Mouse (Mus musculus) MEL (cell line): ENCODE measurements at regions not wholly inside any gene's neighbourhood (a gene's known extent, or its start where the extent isn't known, plus 50 kb on each side); places are given as distances from the start of the nearest gene placed in this dataset.

Experiments used
- DNase-seq: peaks from one replicate; pipeline ENCODE4 v3.0.0; 2011; ENCODE audit warnings: low read depth, low spot score
- H3K27ac ChIP-seq: 2 replicates; pipeline ENCODE4 v1.5.1; 2012; ENCODE audit warnings: low read depth, mild to moderate bottlenecking, control low read depth, low read length, moderate library complexity; ENCODE audit not compliant: control insufficient read depth
- H3K27me3 ChIP-seq, 2 experiments: fragments of 150-350 bp in 1 of 2; sonication (generic) in 1 of 2; 2 replicates each; pipeline ENCODE4 v1.6.1; 2012; ENCODE audit warnings: low read length in 2 of 2, mild to moderate bottlenecking in 2 of 2, improper control_type of control experiment in 1 of 2, moderate library complexity in 1 of 2; ENCODE audit not compliant: insufficient read depth in 2 of 2, control insufficient read depth in 1 of 2
- H3K36me3 ChIP-seq, 2 experiments: 2 replicates each; pipeline ENCODE4 v1.6.1; 2012 to 2014; ENCODE audit warnings: low read length in 2 of 2, improper control_type of control experiment in 1 of 2, inconsistent platforms in 1 of 2, mild to moderate bottlenecking in 1 of 2; ENCODE audit not compliant: insufficient read depth in 2 of 2, control insufficient read depth in 1 of 2
- H3K4me1 ChIP-seq, 2 experiments: fragments of 150-350 bp in 1 of 2; sonication (generic) in 1 of 2; 2 replicates each; pipeline ENCODE4 v1.6.1; 2012; ENCODE audit warnings: low read length in 2 of 2, improper control_type of control experiment in 1 of 2, mild to moderate bottlenecking in 1 of 2; ENCODE audit not compliant: insufficient read depth in 2 of 2, control insufficient read depth in 1 of 2
- H3K4me3 ChIP-seq, 2 experiments: fragments of 150-350 bp in 1 of 2; sonication (generic) in 1 of 2; 2 replicates each; pipeline ENCODE4 v1.5.1; 2012; ENCODE audit warnings: low read depth in 2 of 2, low read length in 2 of 2, mild to moderate bottlenecking in 2 of 2, moderate library complexity in 2 of 2, control low read depth in 1 of 2, improper control_type of control experiment in 1 of 2; ENCODE audit not compliant: control insufficient read depth in 1 of 2, insufficient read depth in 1 of 2
- H3K79me2 ChIP-seq: 2 replicates; pipeline ENCODE4 v1.6.1; 2012; ENCODE audit warnings: mild to moderate bottlenecking, low read length, moderate library complexity; ENCODE audit not compliant: control insufficient read depth, poor library complexity, insufficient read depth
- H3K9ac ChIP-seq: 2 replicates; pipeline ENCODE4 v1.6.1; 2012; ENCODE audit warnings: low read depth, mild to moderate bottlenecking, control low read depth, low read length, moderate library complexity; ENCODE audit not compliant: control insufficient read depth, poor library complexity, severe bottlenecking
- H3K9me3 ChIP-seq: fragments of 150-350 bp; sonication (generic); replicated peaks from 2 replicates; pipeline ENCODE4 v1.6.1; 2012; ENCODE audit warnings: mild to moderate bottlenecking, low read length, improper control_type of control experiment, moderate library complexity; ENCODE audit not compliant: insufficient read depth
- CTCF ChIP-seq, 3 experiments: IDR thresholded peaks in 2 of 3; conservative IDR thresholded peaks in 1 of 3; 2 replicates each; pipeline ENCODE4 v1.5.1; 2011 to 2012; ENCODE audit warnings: low read length in 3 of 3, low read depth in 2 of 3, mild to moderate bottlenecking in 2 of 3, improper control_type of control experiment in 1 of 3, inconsistent platforms in 1 of 3, mixed read lengths in 1 of 3, moderate library complexity in 1 of 3; ENCODE audit not compliant: control insufficient read depth in 1 of 3, insufficient read depth in 1 of 3, poor library complexity in 1 of 3, severe bottlenecking in 1 of 3
- GABPA ChIP-seq: IDR thresholded peaks from 2 replicates; pipeline ENCODE4 v1.6.1; 2012; ENCODE audit warnings: low read depth, mild to moderate bottlenecking, inconsistent platforms, low read length, improper control_type of control experiment, moderate library complexity
- JUND ChIP-seq: IDR thresholded peaks from 2 replicates; pipeline ENCODE4 v1.6.1; 2011; ENCODE audit warnings: low read depth, mild to moderate bottlenecking, improper control_type of control experiment, low read length
- MAFK ChIP-seq: IDR thresholded peaks from 2 replicates; pipeline ENCODE4 v1.6.1; 2011; ENCODE audit warnings: low read depth, mild to moderate bottlenecking, low read length, improper control_type of control experiment, borderline replicate concordance
- MAX ChIP-seq: IDR thresholded peaks from 2 replicates; pipeline ENCODE4 v1.6.1; 2011; ENCODE audit warnings: low read length, improper control_type of control experiment
- MEF2A ChIP-seq: IDR thresholded peaks from 2 replicates; pipeline ENCODE4 v1.6.1; 2014; ENCODE audit warnings: low read depth, mild to moderate bottlenecking, inconsistent platforms, low read length, improper control_type of control experiment; ENCODE audit not compliant: poor library complexity, insufficient replicate concordance, severe bottlenecking; ENCODE audit errors: extremely low read depth
- MXI1 ChIP-seq: IDR thresholded peaks from 2 replicates; pipeline ENCODE4 v1.6.1; 2011; ENCODE audit warnings: mild to moderate bottlenecking, low read depth, low read length, improper control_type of control experiment
- MYB ChIP-seq: IDR thresholded peaks from 2 replicates; pipeline ENCODE4 v1.6.1; 2011; ENCODE audit warnings: mild to moderate bottlenecking, low read depth, low read length, improper control_type of control experiment
- MYC ChIP-seq: IDR thresholded peaks from 2 replicates; pipeline ENCODE4 v1.6.1; 2011; ENCODE audit warnings: low read depth, mild to moderate bottlenecking, low read length, improper control_type of control experiment, moderate library complexity
- NELFE ChIP-seq: IDR thresholded peaks from 2 replicates; pipeline ENCODE4 v1.6.1; 2011; ENCODE audit warnings: low read depth, low read length, improper control_type of control experiment
- NRF1 ChIP-seq: IDR thresholded peaks from 2 replicates; pipeline ENCODE4 v1.6.1; 2014; ENCODE audit warnings: low read depth, mild to moderate bottlenecking, inconsistent platforms, low read length, improper control_type of control experiment, moderate library complexity; ENCODE audit not compliant: poor library complexity, insufficient read depth, severe bottlenecking
- POLR2A ChIP-seq, 2 experiments: IDR thresholded peaks; 2 replicates each; pipeline ENCODE4 v1.6.1; 2011 to 2012; ENCODE audit warnings: low read length in 2 of 2, mild to moderate bottlenecking in 2 of 2, control low read depth in 1 of 2, improper control_type of control experiment in 1 of 2, low read depth in 1 of 2, moderate library complexity in 1 of 2; ENCODE audit not compliant: control insufficient read depth in 1 of 2, insufficient read depth in 1 of 2, poor library complexity in 1 of 2
- POLR2AphosphoS2 ChIP-seq: IDR thresholded peaks from 2 replicates; pipeline ENCODE4 v1.6.1; 2011; ENCODE audit warnings: low read length, improper control_type of control experiment
- POLR2AphosphoS5 ChIP-seq: IDR thresholded peaks from 2 replicates; pipeline ENCODE4 v1.6.1; 2012; ENCODE audit warnings: low read depth, borderline replicate concordance, mild to moderate bottlenecking, inconsistent platforms, low read length, moderate library complexity, mixed read lengths
- RCOR1 ChIP-seq: IDR thresholded peaks from 2 replicates; pipeline ENCODE4 v1.6.1; 2012; ENCODE audit warnings: low read depth, mild to moderate bottlenecking, inconsistent platforms, low read length, improper control_type of control experiment
- SIN3A ChIP-seq: IDR thresholded peaks from 2 replicates; pipeline ENCODE4 v1.6.1; 2012; ENCODE audit warnings: low read length, improper control_type of control experiment, inconsistent platforms
- SMC3 ChIP-seq: IDR thresholded peaks from 2 replicates; pipeline ENCODE4 v1.6.1; 2011; ENCODE audit warnings: low read depth, low read length, improper control_type of control experiment
- TCF12 ChIP-seq: IDR thresholded peaks from 2 replicates; pipeline ENCODE4 v1.6.1; 2014; ENCODE audit warnings: low read depth, mild to moderate bottlenecking, inconsistent platforms, low read length, improper control_type of control experiment, moderate library complexity
- UBTF ChIP-seq: IDR thresholded peaks from 2 replicates; pipeline ENCODE4 v1.6.1; 2012; ENCODE audit warnings: low read depth, mild to moderate bottlenecking, inconsistent platforms, low read length, improper control_type of control experiment, moderate library complexity, borderline replicate concordance; ENCODE audit not compliant: insufficient read depth
- USF2 ChIP-seq, 2 experiments: IDR thresholded peaks; 2 replicates each; pipeline ENCODE4 v1.6.1; 2011 to 2012; ENCODE audit warnings: improper control_type of control experiment in 2 of 2, low read length in 2 of 2, borderline replicate concordance in 1 of 2, inconsistent platforms in 1 of 2, low read depth in 1 of 2, mild to moderate bottlenecking in 1 of 2; ENCODE audit not compliant: insufficient read depth in 1 of 2
- ZKSCAN1 ChIP-seq: IDR thresholded peaks from 2 replicates; pipeline ENCODE4 v1.6.1; 2012; ENCODE audit warnings: low read depth, mild to moderate bottlenecking, inconsistent platforms, low read length, improper control_type of control experiment, moderate library complexity
- ZMIZ1 ChIP-seq: IDR thresholded peaks from 2 replicates; pipeline ENCODE4 v1.6.1; 2012; ENCODE audit warnings: low read depth, mild to moderate bottlenecking, inconsistent platforms, low read length, improper control_type of control experiment, moderate library complexity

- Histone ChIP-seq H3K9ac (no peak overlapping the region), H3K9me3 (no peaks in the 10 kb centered on the region), H3K27me3 (no peaks in the 10 kb centered on the region), H3K79me2 (no peaks in the 10 kb centered on the region), H3K36me3 (no peaks in the 10 kb centered on the region), H3K27ac (no peak overlapping the region), H3K4me3 (no peak overlapping the region), H3K4me1 (no peaks in the 10 kb centered on the region)
- DNase-seq = no peak
- no peak for TF ChIP-seq MAFK
Observed at GRCm38 (mm10) chr2:166274016-166274346, 118.5 kb upstream of the Sulf2 start.

- Histone ChIP-seq H3K9ac (no peak overlapping the region), H3K9me3 (no peaks in the 10 kb centered on the region), H3K27ac (no peak overlapping the region), H3K27me3 (no peaks in the 10 kb centered on the region), H3K4me3 (no peak overlapping the region), H3K79me2 (no peaks in the 10 kb centered on the region), H3K36me3 (no peaks in the 10 kb centered on the region), H3K4me1 (no peaks in the 10 kb centered on the region)
- TF ChIP-seq GABPA (no peak), CTCF (IDR thresholded peaks at IDR 0.05 in 2 of 3, conservative IDR thresholded peaks at IDR 0.05 in 1 of 3; ENCODE audit: control insufficient read depth in 1 of 3, insufficient read depth in 1 of 3, low read depth in 2 of 3, low read length in 3 of 3, poor library complexity in 1 of 3, severe bottlenecking in 1 of 3) (no peak), RCOR1 (no peak)
- DNase-seq = no peak
Observed at GRCm38 (mm10) chr2:166273312-166274015, 118.0 kb upstream of the Sulf2 start.

GRCm38 (mm10) chr2:166272841-166273240, 117.4 kb upstream of the Sulf2 start:
- Histone ChIP-seq H3K4me1 (no peaks in the 10 kb centered on the region), H3K27ac (no peak overlapping the region), H3K9ac (no peak overlapping the region), H3K79me2 (no peaks in the 10 kb centered on the region), H3K36me3 (no peaks in the 10 kb centered on the region), H3K27me3 (no peaks in the 10 kb centered on the region), H3K4me3 (no peak overlapping the region), H3K9me3 (no peaks in the 10 kb centered on the region)
- no peak for DNase-seq
- no peak for TF ChIP-seq NRF1
- TF ChIP-seq ZKSCAN1 = no peak
- TF ChIP-seq ZMIZ1 = no peak
- TF ChIP-seq SMC3 = no peak
- no peak for TF ChIP-seq TCF12
- no peak for TF ChIP-seq POLR2AphosphoS2
- TF ChIP-seq UBTF = no peak
- TF ChIP-seq POLR2A (IDR thresholded peaks at IDR 0.05; ENCODE audit: control insufficient read depth in 1 of 2, insufficient read depth in 1 of 2, low read depth in 1 of 2, low read length in 2 of 2, poor library complexity in 1 of 2) = no peak
- TF ChIP-seq POLR2AphosphoS5 = no peak
- TF ChIP-seq MEF2A = no peak
- TF ChIP-seq GABPA = no peak
- TF ChIP-seq SIN3A = no peak
- no peak for TF ChIP-seq MAX
- no peak for TF ChIP-seq NELFE
- TF ChIP-seq JUND = no peak
- no peak for TF ChIP-seq MXI1
- TF ChIP-seq MYB = no peak
- TF ChIP-seq MAFK = no peak
- no peak for TF ChIP-seq MYC
- no peak for TF ChIP-seq USF2 (IDR thresholded peaks at IDR 0.05; ENCODE audit: borderline replicate concordance in 1 of 2, insufficient read depth in 1 of 2, low read depth in 1 of 2, low read length in 2 of 2)
